Mouse (Mus musculus) large intestine, adult 2 months (tissue): ENCODE measurements around the gene Gm13271. TPM values are rescaled to one million over a fixed set of nuclear protein-coding genes. Genes with fewer than 3 reads are reported as not detected.

Experiments used
- polyA plus RNA-seq: library from polyadenylated mRNA; depleted of rRNA; stranded (reverse); fragments of >200 nt; gene quantifications from 2 replicates; pipeline ENCODE4 v1.2.3, GENCODE M21; 2012; rRNA removed

Gene Gm13271
- polyA plus RNA-seq, 1 experiment = not detected

Other genes starting within 250 kb of the Gm13271 start
- not detected in 2 replicates for gene Ifnb1, start 232.1 kb upstream of the Gm13271 start, polyA plus RNA-seq
- not detected in 2 replicates for gene Ifna15, start 196.6 kb upstream of the Gm13271 start, polyA plus RNA-seq
- gene Ifna14, start 183.1 kb upstream of the Gm13271 start, polyA plus RNA-seq = not detected in 2 replicates
- not detected in 2 replicates for gene Ifna9, start 162.5 kb upstream of the Gm13271 start, polyA plus RNA-seq
- not detected in 2 replicates for gene Ifna12, start 151.5 kb upstream of the Gm13271 start, polyA plus RNA-seq
- gene C87499, start 120.5 kb upstream of the Gm13271 start, polyA plus RNA-seq = not detected in 2 replicates
- gene Ifna13, start 110.4 kb upstream of the Gm13271 start, polyA plus RNA-seq = not detected in 2 replicates
- gene Ifna16, start 77.9 kb upstream of the Gm13271 start, polyA plus RNA-seq = not detected in 2 replicates
- not detected in 2 replicates for gene Ifna2, start 71.0 kb upstream of the Gm13271 start, polyA plus RNA-seq
- not detected in 2 replicates for gene Ifnab, start 63.5 kb upstream of the Gm13271 start, polyA plus RNA-seq
- gene Gm26566, start 33.1 kb upstream of the Gm13271 start, polyA plus RNA-seq = 0.15 and 0.21 TPM in 2 replicates
- gene Klhl9, start 32.4 kb upstream of the Gm13271 start, polyA plus RNA-seq = 7.2 and 12.3 TPM in 2 replicates
- not detected in 2 replicates for gene Gm13283, start 5.3 kb downstream of the Gm13271 start, polyA plus RNA-seq
- gene Gm13290, start 19.0 kb downstream of the Gm13271 start, polyA plus RNA-seq = not detected in 2 replicates
- not detected in 2 replicates for gene Gm13289, start 22.1 kb downstream of the Gm13271 start, polyA plus RNA-seq
- not detected in 2 replicates for gene Gm13272, start 25.0 kb downstream of the Gm13271 start, polyA plus RNA-seq
- not detected in 2 replicates for gene Ifnz, start 27.3 kb downstream of the Gm13271 start, polyA plus RNA-seq
- gene Gm13276, start 30.8 kb downstream of the Gm13271 start, polyA plus RNA-seq = not detected in 2 replicates
- gene Gm13277, start 33.8 kb downstream of the Gm13271 start, polyA plus RNA-seq = not detected in 2 replicates
- not detected in 2 replicates for gene Gm13278, start 36.7 kb downstream of the Gm13271 start, polyA plus RNA-seq
- not detected in 2 replicates for gene Gm13275, start 39.6 kb downstream of the Gm13271 start, polyA plus RNA-seq
- gene Gm13279, start 42.5 kb downstream of the Gm13271 start, polyA plus RNA-seq = not detected in 2 replicates
- not detected in 2 replicates for gene Gm13285, start 44.8 kb downstream of the Gm13271 start, polyA plus RNA-seq
- gene Gm13287, start 48.4 kb downstream of the Gm13271 start, polyA plus RNA-seq = not detected in 2 replicates
- not detected in 2 replicates for gene Gm13288, start 50.7 kb downstream of the Gm13271 start, polyA plus RNA-seq
- not detected in 2 replicates for gene Ifna7, start 61.4 kb downstream of the Gm13271 start, polyA plus RNA-seq
- gene Ifna11, start 65.1 kb downstream of the Gm13271 start, polyA plus RNA-seq = not detected in 2 replicates
- not detected in 2 replicates for gene Ifna6, start 72.5 kb downstream of the Gm13271 start, polyA plus RNA-seq
- gene Ifna5, start 80.7 kb downstream of the Gm13271 start, polyA plus RNA-seq = not detected in 2 replicates
- not detected in 2 replicates for gene Ifna4, start 87.0 kb downstream of the Gm13271 start, polyA plus RNA-seq
- gene Ifna1, start 95.2 kb downstream of the Gm13271 start, polyA plus RNA-seq = not detected in 2 replicates
- gene Ifne, start 125.3 kb downstream of the Gm13271 start, polyA plus RNA-seq = not detected in 2 replicates